Mouse (Mus musculus): ENCODE measurements around the gene Arl13b. TPM values are rescaled to one million over a fixed set of nuclear protein-coding genes. Genes with fewer than 3 reads are reported as not detected.
A peak's percentile ranks its signal among the peaks of the same experiment; 100 is the strongest.

Arl13b gene
- polyA plus RNA-seq, 1 experiment from 2014 or later = 10.6 TPM

GRCm38 (mm10) chr16:62813790-62814189 is 33.0 kb downstream of the Arl13b start:
- H3K4me1 ChIP-seq = no peaks in the 10 kb centered on the region
- H3K4me3 ChIP-seq = no peak overlapping the region
- no peak for ATAC-seq (ENCODE audit: extremely low read depth, insufficient number of reproducible peaks, low FRiP score, low TSS enrichment)
- H3K9me3 ChIP-seq = no peaks in the 10 kb centered on the region
- H3K36me3 ChIP-seq = no peaks in the 10 kb centered on the region
- H3K27me3 ChIP-seq (replicated peaks) = no peaks in the 10 kb centered on the region
- no peak overlapping the region for H3K9ac ChIP-seq
- H3K27ac ChIP-seq (replicated peaks) = no peak overlapping the region
- 82% methylated on average over 5 of the region's 5 CpGs for WGBS
- no peak overlapping the region for H3K4me2 ChIP-seq

DNA sequence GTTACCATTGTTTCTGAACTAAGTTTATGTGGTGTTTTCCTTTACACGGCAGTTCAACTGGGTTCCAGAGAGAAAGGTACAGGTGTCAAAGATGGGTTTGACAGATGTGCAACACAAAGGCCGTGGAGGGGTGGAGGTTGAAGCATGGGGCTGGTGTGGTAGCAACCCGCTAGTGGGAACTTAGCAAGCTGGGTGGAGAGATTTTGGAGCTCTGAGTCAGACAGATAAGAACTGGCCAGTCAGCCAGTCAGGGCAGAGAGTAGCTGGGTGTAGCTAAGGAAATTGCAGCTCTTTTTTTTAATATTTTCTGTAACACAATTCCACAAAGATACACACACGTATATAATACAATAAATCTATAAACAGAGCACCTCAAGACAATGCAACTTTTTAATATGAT is 36.0 kb downstream of the Arl13b start:
- no peak for ATAC-seq (ENCODE audit: extremely low read depth, insufficient number of reproducible peaks, low FRiP score, low TSS enrichment)
- Histone ChIP-seq H3K4me2 (no peak overlapping the region), H3K9ac (no peak overlapping the region), H3K27ac (replicated peaks) (no peak overlapping the region), H3K4me3 (no peak overlapping the region), H3K4me1 (no peaks in the 10 kb centered on the region), H3K27me3 (replicated peaks) (no peaks in the 10 kb centered on the region), H3K36me3 (no peaks in the 10 kb centered on the region), H3K9me3 (no peaks in the 10 kb centered on the region)
- WGBS = 65% methylated on average over 4 of the region's 4 CpGs

DNA sequence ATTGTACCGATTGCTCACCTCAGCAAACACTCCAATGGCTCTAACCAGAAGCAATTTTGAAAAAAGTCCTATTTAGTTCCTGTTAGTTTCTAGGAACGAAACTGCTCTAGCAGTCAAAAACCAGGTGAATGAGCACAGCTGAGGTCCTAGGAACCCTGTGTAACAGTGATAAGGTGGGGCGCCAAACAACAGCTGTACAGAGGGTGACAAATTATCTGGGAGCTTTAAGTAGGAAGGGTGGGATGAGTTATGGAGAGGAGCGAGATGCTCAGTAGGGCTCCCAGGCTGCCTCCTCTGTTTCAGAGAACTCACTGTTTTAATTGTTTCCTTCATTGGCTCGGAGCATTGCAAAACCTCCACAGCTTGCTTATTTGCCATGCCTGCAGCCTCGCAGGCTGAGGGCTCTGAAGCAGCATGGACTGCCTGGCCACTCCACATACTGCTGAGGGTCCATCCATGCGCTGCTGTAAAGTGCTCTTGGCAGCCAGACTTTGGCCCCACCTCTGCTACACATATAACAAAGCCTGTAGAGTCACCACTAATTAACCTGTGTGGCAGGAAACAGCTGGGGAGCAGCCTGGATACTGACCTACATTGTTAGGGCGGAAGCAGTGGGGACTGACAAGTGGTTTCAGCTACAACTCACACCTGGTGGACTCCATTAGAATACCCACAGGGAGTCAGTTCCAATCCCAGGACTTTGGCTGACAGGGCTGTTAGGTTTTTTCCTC is 39.4 kb downstream of the Arl13b start:
- Histone ChIP-seq H3K27me3 (replicated peaks) (no peaks in the 10 kb centered on the region), H3K4me1 (no peaks in the 10 kb centered on the region), H3K9me3 (no peaks in the 10 kb centered on the region), H3K36me3 (peaks cover 20% of the 10 kb centered on the region), H3K9ac (no peak overlapping the region), H3K4me3 (no peak overlapping the region), H3K27ac (replicated peaks) (no peak overlapping the region), H3K4me2 (no peak overlapping the region)
- WGBS = 63% methylated on average over 8 of the region's 8 CpGs
- no peak for ATAC-seq (ENCODE audit: extremely low read depth, insufficient number of reproducible peaks, low FRiP score, low TSS enrichment)

GRCm38 (mm10) chr16:62804621-62805020 is 42.2 kb downstream of the Arl13b start:
- Histone ChIP-seq H3K9me3 (no peaks in the 10 kb centered on the region), H3K4me1 (peaks cover 6% of the 10 kb centered on the region), H3K9ac (no peak overlapping the region), H3K27me3 (replicated peaks) (no peaks in the 10 kb centered on the region), H3K4me3 (no peak overlapping the region), H3K4me2 (no peak overlapping the region), H3K27ac (replicated peaks) (no peak overlapping the region), H3K36me3 (peaks cover 30% of the 10 kb centered on the region)
- WGBS = 88% methylated on average over 3 of the region's 3 CpGs
- ATAC-seq (ENCODE audit: extremely low read depth, insufficient number of reproducible peaks, low FRiP score, low TSS enrichment) = no peak

- Histone ChIP-seq H3K36me3 (peaks cover 31% of the 10 kb centered on the region), H3K27me3 (replicated peaks) (no peaks in the 10 kb centered on the region), H3K27ac (replicated peaks) (peak overlapping the region; percentile 39; the same call in 1 of the 2 replicates), H3K4me3 (no peak overlapping the region), H3K4me1 (peaks cover 14% of the 10 kb centered on the region), H3K4me2 (no peak overlapping the region), H3K9me3 (no peaks in the 10 kb centered on the region), H3K9ac (no peak overlapping the region)
- ATAC-seq (ENCODE audit: extremely low read depth, insufficient number of reproducible peaks, low FRiP score, low TSS enrichment) = no peak
- WGBS = 82% methylated on average over 3 of the region's 3 CpGs
These were observed 47.0 kb downstream of the Arl13b start for GRCm38 (mm10) chr16:62799839-62800238.

DNA sequence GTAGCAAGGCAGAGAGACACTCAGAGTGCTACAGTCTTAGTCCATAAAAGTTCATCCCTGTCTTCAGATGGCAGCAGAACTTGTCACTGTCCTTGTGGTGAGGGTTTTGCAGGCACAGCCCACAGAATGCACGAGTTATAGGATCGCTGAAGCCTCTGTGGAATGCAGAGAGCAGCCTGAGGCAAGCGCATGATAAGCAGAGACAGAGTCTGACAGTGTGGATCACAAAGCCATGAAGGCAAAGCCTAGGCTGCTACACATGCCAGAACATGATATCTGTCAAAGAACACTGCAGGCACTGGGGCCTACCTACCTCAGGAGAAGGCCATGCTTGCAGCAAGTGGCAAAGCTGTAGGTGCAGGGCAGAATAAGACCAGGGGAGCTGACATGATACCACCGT is 47.4 kb downstream of the Arl13b start:
- 39% methylated on average over 4 of the region's 4 CpGs for WGBS
- Histone ChIP-seq H3K27ac (replicated peaks) (peak overlapping the region; percentile 39), H3K27me3 (replicated peaks) (no peaks in the 10 kb centered on the region), H3K4me1 (peaks cover 14% of the 10 kb centered on the region), H3K4me3 (no peak overlapping the region), H3K9ac (0 out of 2 replicates have a peak overlapping the region, but pooled peaks have one; percentile 24), H3K9me3 (no peaks in the 10 kb centered on the region), H3K36me3 (peaks cover 28% of the 10 kb centered on the region), H3K4me2 (no peak overlapping the region)
- ATAC-seq (ENCODE audit: extremely low read depth, insufficient number of reproducible peaks, low FRiP score, low TSS enrichment) = no peak

DNA sequence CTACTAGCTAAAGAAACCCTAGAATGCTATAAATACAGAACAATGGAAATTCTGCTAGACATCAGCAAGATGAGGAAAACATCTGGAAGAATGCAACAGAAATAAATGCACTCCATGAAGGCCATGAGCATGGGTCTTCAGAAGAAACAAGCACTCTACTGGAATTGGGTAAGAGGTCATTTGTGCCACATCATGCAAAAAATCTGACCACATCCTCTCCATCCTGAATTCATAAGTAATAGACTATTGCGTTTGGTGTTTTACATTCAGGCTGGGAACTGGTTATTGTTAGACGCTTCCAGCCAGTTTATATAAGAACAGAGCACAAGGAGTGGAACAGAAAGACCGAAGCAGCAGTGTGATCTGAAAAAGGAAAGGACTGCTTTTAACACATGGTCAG is 48.0 kb downstream of the Arl13b start:
- H3K9me3 ChIP-seq = no peaks in the 10 kb centered on the region
- H3K36me3 ChIP-seq = peaks cover 22% of the 10 kb centered on the region
- no peak overlapping the region for H3K27ac ChIP-seq (replicated peaks)
- no peak overlapping the region for H3K4me3 ChIP-seq
- WGBS = 92% methylated on average over 3 of the region's 3 CpGs
- H3K9ac ChIP-seq = no peak overlapping the region
- ATAC-seq (ENCODE audit: extremely low read depth, insufficient number of reproducible peaks, low FRiP score, low TSS enrichment) = no peak
- H3K4me2 ChIP-seq = no peak overlapping the region
- peaks cover 14% of the 10 kb centered on the region for H3K4me1 ChIP-seq
- no peaks in the 10 kb centered on the region for H3K27me3 ChIP-seq (replicated peaks)

DNA sequence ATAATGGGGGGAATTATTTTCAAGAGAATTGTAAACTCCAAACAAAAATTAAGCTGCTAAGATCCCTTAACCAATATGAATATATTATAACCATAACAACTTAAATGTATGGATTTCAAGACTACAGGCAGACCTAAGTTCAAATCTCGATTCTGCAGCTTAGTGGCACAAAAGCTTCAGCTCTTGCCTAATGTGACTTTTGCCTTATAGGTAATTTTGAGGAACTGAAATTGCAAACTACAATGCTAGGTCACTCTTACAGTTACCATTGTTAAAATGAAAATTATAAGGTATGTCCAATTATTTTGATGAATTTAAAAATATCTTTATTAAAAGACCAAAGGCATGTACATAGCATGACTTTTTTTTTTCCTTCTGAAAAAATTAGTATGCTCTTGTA is 50.2 kb downstream of the Arl13b start:
- 61% methylated on average over 1 of the region's 1 CpGs for whole genome bisulfite sequencing
- no peaks in the 10 kb centered on the region for H3K27me3 ChIP-seq (replicated peaks)
- no peak overlapping the region for H3K4me2 ChIP-seq
- no peaks in the 10 kb centered on the region for H3K9me3 ChIP-seq
- no peak for ATAC-seq (ENCODE audit: extremely low read depth, insufficient number of reproducible peaks, low FRiP score, low TSS enrichment)
- H3K4me3 ChIP-seq = no peak overlapping the region
- H3K9ac ChIP-seq = no peak overlapping the region
- H3K27ac ChIP-seq (replicated peaks) = no peak overlapping the region
- peaks cover 13% of the 10 kb centered on the region for H3K36me3 ChIP-seq
- peaks cover 14% of the 10 kb centered on the region for H3K4me1 ChIP-seq

DNA sequence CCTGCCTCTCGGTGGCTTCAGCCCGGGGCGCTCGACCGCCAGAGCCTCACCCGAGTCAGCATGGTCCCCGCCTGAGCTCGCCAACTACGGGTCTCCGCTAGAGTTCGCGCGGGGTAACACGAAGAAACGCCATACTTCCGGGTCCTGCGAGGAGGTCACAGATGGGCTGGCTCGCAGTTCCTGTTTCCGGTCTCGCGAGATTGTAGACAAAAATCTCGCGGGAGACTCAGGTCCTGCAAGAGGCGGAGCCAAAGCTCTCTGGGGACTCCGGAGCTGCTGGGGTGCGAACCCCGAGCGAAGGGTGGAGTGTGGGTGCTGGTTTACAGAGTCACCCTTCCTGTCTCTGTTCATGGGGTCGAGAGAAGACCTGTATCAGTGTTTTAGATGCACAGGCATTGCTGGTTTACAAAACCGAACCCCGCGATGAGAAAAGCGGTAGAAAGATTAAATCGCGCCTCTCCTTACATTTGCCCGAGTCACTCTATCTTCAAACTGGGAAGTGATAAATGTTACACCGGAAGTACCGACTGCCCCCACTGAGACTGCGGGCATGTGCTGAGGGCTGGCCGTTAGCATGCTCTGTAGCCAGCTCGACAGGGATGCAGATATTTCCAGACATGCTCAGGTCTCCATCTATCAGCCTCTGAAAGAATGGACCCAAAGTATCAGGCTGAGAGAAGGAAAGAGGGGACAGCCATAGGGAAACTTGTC is 60.1 kb downstream of the Arl13b start, which contains the start of gene Nsun3:
Gene Nsun3, minus strand, starts transcription at position 198 of the 711 bp plus-strand sequence.
- H3K4me2 ChIP-seq = peak within 1 kb of the TSS; percentile 83
- peak within 1 kb of the TSS; percentile 92 for H3K9ac ChIP-seq
- H3K36me3 ChIP-seq = no peaks in the 10 kb centered on the region
- H3K4me3 ChIP-seq = peak within 1 kb of the TSS; percentile 79
- H3K9me3 ChIP-seq = no peaks in the 10 kb centered on the region
- peaks cover 17% of the 10 kb centered on the region for H3K4me1 ChIP-seq
- WGBS = 1% methylated on average over 41 of the region's 41 CpGs
- H3K27ac ChIP-seq (replicated peaks) = peak within 1 kb of the TSS; percentile 95
- peak; percentile 87 for ATAC-seq (ENCODE audit: extremely low read depth, insufficient number of reproducible peaks, low FRiP score, low TSS enrichment)
- H3K27me3 ChIP-seq (replicated peaks) = no peaks in the 10 kb centered on the region

DNA sequence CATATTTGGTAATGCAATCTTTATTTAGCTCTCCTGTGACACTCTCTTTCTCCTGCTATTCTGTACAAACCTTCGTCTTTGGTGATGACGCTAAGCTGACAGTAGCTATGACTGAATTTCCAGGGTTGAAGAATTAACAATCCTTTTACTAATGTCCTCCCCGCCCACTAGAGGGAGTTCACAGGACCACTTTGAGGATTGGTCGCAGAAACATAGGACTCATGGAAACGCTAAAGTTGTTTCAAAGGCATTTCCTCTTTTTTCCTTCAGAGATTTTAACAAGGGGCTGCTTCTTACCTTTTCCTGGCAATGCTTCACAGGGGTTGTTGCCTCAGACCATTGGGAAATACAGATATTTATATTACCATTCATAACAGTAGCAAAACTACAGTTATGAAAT is 64.6 kb downstream of the Arl13b start:
- 47% methylated on average over 5 of the region's 5 CpGs for WGBS
- no peak overlapping the region for H3K9ac ChIP-seq
- peaks cover 15% of the 10 kb centered on the region for H3K4me1 ChIP-seq
- H3K4me3 ChIP-seq = no peak overlapping the region
- no peak overlapping the region for H3K4me2 ChIP-seq
- no peaks in the 10 kb centered on the region for H3K36me3 ChIP-seq
- ATAC-seq (ENCODE audit: extremely low read depth, insufficient number of reproducible peaks, low FRiP score, low TSS enrichment) = no peak
- H3K27me3 ChIP-seq (replicated peaks) = no peaks in the 10 kb centered on the region
- H3K27ac ChIP-seq (replicated peaks) = no peak overlapping the region
- H3K9me3 ChIP-seq = no peaks in the 10 kb centered on the region

DNA sequence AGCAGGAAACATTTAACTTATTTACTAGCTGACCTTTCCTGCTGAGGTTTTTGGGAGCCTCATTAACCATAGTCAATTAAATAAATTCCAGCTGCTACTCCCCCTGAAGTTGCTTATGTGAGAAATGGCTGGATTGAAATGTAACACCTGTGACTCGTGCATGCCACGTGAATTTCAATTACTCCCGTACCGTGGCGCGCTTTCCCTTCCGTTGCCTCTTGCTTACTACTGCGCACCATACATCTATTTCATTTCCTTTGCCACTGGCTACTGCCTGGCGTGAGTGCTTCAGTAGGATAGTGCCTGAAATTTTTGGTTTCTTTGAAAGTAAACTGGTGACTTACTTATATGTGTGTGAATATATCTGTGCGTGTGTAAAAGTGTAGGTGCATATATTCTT is 68.6 kb downstream of the Arl13b start:
- Histone ChIP-seq H3K4me1 (no peaks in the 10 kb centered on the region), H3K9ac (no peak overlapping the region), H3K36me3 (0 out of 2 replicates have a peak, but pooled peaks cover 6% of the 10 kb centered on the region), H3K27me3 (replicated peaks) (no peaks in the 10 kb centered on the region), H3K27ac (replicated peaks) (no peak overlapping the region), H3K4me2 (no peak overlapping the region), H3K4me3 (no peak overlapping the region), H3K9me3 (no peaks in the 10 kb centered on the region)
- 83% methylated on average over 10 of the region's 10 CpGs for WGBS
- ATAC-seq (ENCODE audit: extremely low read depth, insufficient number of reproducible peaks, low FRiP score, low TSS enrichment) = no peak

Measured in heart, embryonic 13.5 days (tissue).